In the genomic region with DNA sequence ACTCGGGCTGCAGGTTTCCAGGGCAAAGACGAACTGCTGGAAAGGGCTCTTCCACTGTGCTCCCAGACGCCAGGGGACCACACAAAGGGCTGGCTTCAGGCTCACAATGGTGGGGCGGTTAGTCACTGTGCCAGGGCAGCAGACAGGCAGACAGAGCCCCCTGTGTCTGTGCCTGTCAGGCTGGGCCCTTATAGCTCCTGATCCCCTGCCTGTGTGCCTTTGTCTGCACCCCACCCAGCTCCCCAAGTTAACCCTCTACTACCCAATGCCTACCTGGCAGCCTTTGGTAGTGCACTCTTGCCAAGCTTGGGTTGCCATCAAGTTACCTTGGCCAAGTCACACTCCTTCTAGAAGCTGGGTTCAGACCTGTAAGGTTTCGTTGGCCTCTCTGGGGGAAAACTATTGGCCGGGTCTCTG, we compare ENCODE assay signal across 8 mouse cellular contexts.
A peak's percentile ranks its signal among the peaks of the same experiment; 100 is the strongest.
DNase-seq lines count a peak whose midpoint lies in the region; ATAC-seq and TF ChIP-seq lines count a peak whose summit lies in the region.

No protein-coding gene starts in this region.

- H3K4me2 ChIP-seq in lung, postnatal 0 days (replicated peaks; ENCODE audit: low read depth, low read length), result no peak overlapping the region
- peak overlapping the region; percentile 77 for H3K4me2 ChIP-seq in forebrain, postnatal 0 days (ENCODE audit: low read depth)
- H3K4me2 ChIP-seq in neural tube, embryonic 12.5 days (replicated peaks), result peak overlapping the region; percentile 64

- 52% methylated on average over 6 of the region's 6 CpGs for WGBS in lung, postnatal 0 days
- 18% methylated on average over 6 of the region's 6 CpGs for WGBS in forebrain, postnatal 0 days
- 34% methylated on average over 6 of the region's 6 CpGs for WGBS in neural tube, embryonic 12.5 days

- ATAC-seq in lung, postnatal 0 days, result no peak
- ATAC-seq in forebrain, postnatal 0 days, result peak; percentile 70
- ATAC-seq in neural tube, embryonic 12.5 days (ENCODE audit: low FRiP score, low read depth), result peak; percentile 70

- peaks cover 15% of the 10 kb centered on the region; the same call in 1 of the 2 replicates for H3K4me1 ChIP-seq in lung, postnatal 0 days (ENCODE audit: insufficient read depth, low read depth, low read length)
- H3K4me1 ChIP-seq in forebrain, postnatal 0 days (ENCODE audit: insufficient read depth), result peaks cover 37% of the 10 kb centered on the region
- peaks cover 61% of the 10 kb centered on the region for H3K4me1 ChIP-seq in neural tube, embryonic 12.5 days

- no peak overlapping the region for H3K27ac ChIP-seq in lung, postnatal 0 days (ENCODE audit: low read length)
- H3K27ac ChIP-seq in forebrain, postnatal 0 days (ENCODE audit: low read depth, low read length), result peak overlapping the region; percentile 99
- H3K27ac ChIP-seq in neural tube, embryonic 12.5 days, result peak overlapping the region; percentile 11; the same call in 1 of the 2 replicates

- peak overlapping the region; percentile 3; the same call in 1 of the 2 replicates for H3K9ac ChIP-seq in lung, postnatal 0 days (replicated peaks; ENCODE audit: low read depth)
- H3K9ac ChIP-seq in forebrain, postnatal 0 days, result peak overlapping the region; percentile 37; the same call in 1 of the 2 replicates
- peak overlapping the region; percentile 27; the same call in 1 of the 2 replicates for H3K9ac ChIP-seq in neural tube, embryonic 12.5 days

- H3K27me3 ChIP-seq in lung, postnatal 0 days (replicated peaks; ENCODE audit: insufficient read depth, low read length), result no peaks in the 10 kb centered on the region
- no peaks in the 10 kb centered on the region for H3K27me3 ChIP-seq in forebrain, postnatal 0 days (ENCODE audit: insufficient read depth, low read length)
- peaks cover 44% of the 10 kb centered on the region for H3K27me3 ChIP-seq in neural tube, embryonic 12.5 days (replicated peaks)

- no peaks in the 10 kb centered on the region for H3K36me3 ChIP-seq in lung, postnatal 0 days (ENCODE audit: insufficient read depth, low read length)
- H3K36me3 ChIP-seq in forebrain, postnatal 0 days (ENCODE audit: insufficient read depth), result no peaks in the 10 kb centered on the region
- H3K36me3 ChIP-seq in neural tube, embryonic 12.5 days, result no peaks in the 10 kb centered on the region

- DNase-seq in frontal cortex, postnatal 10 days (ENCODE audit: low spot score in 2 of 2), result peak; percentile 70
- no peak for DNase-seq in frontal cortex, postnatal 25 days (ENCODE audit: low spot score in 2 of 2)
- no peak for DNase-seq in lung, postnatal 0 days (ENCODE audit: low spot score)
- no peak for DNase-seq in lung, postnatal 36 days
- peak; percentile 82 for DNase-seq in forebrain, postnatal 0 days
- DNase-seq in spleen, postnatal 14 days (ENCODE audit: low spot score in 2 of 2), result no peak
- no peak for DNase-seq in B cell, adult 2 months

- TF ChIP-seq EP300 in lung, postnatal 0 days (IDR thresholded peaks at IDR 0.05), result no peak

- H3K9me3 ChIP-seq in lung, postnatal 0 days (ENCODE audit: low read length), result no peaks in the 10 kb centered on the region
- H3K9me3 ChIP-seq in forebrain, postnatal 0 days (ENCODE audit: low read length), result no peaks in the 10 kb centered on the region
- H3K9me3 ChIP-seq in neural tube, embryonic 12.5 days, result no peaks in the 10 kb centered on the region

- no peak overlapping the region for H3K4me3 ChIP-seq in lung, postnatal 0 days (ENCODE audit: low read depth, low read length)
- no peak overlapping the region for H3K4me3 ChIP-seq in forebrain, postnatal 0 days (ENCODE audit: low read depth, low read length)
- H3K4me3 ChIP-seq in neural tube, embryonic 12.5 days, result no peak overlapping the region

- no peak for TF ChIP-seq CTCF in lung, postnatal 0 days (IDR thresholded peaks at IDR 0.05)
- no peak for TF ChIP-seq CTCF in forebrain, postnatal 0 days (IDR thresholded peaks at IDR 0.05; ENCODE audit: low read depth)

Comparison
In these comparisons a context has a peak if more than half of its experiments do, and no peak if none do; other contexts are left out.
1. DNase-seq: peak in frontal cortex, postnatal 10 days (2 of 2) and forebrain, postnatal 0 days (single experiment); none in frontal cortex, postnatal 25 days (0 of 2), lung, postnatal 0 days (single experiment), lung, postnatal 36 days (single experiment), spleen, postnatal 14 days (0 of 2) and B cell, adult 2 months (0 of 2).
2. Peak in every context shown above with its lines, with median percentiles within 50 percentile points of each other: H3K9ac ChIP-seq.